Mouse (Mus musculus) gastrocnemius, adult 2 months (tissue): ENCODE data around the gene Ndufs6. TPM values are rescaled to one million over a fixed set of nuclear protein-coding genes. Genes with fewer than 3 reads are reported as not detected.

Experiments
- DNase-seq: peaks from one replicate; pipeline ENCODE4 v3.0.0; 2022
- H3K27ac ChIP-seq: fragments of 200-600 bp; 2 replicates; pipeline ENCODE4 v1.8.1; 2022; ENCODE audit warnings: mild to moderate bottlenecking
- H3K4me3 ChIP-seq: fragments of 200-600 bp; 2 replicates; pipeline ENCODE4 v1.8.1; 2022; ENCODE audit warnings: mild to moderate bottlenecking, moderate library complexity
- CTCF ChIP-seq: fragments of 200-600 bp; IDR thresholded peaks from 2 replicates; pipeline ENCODE4 v1.8.1; 2022; ENCODE audit warnings: antibody characterized with exemption, mild to moderate bottlenecking, moderate library complexity
- intact Hi-C: fragments of 180-260 bp; cut with DNase I; formaldehyde crosslinking; loops from one replicate; pipeline ENCODE4 v1.15.1; 2025
- long read RNA-seq, 2 experiments: library from polyadenylated mRNA; stranded (forward); transcript quantifications; one replicate each; pipeline ENCODE4 v2.0.0; 2021
- total RNA-seq, 2 experiments: library from RNA; stranded (reverse); gene quantifications; 2 replicates each; pipeline ENCODE4 v1.2.3; 2021

The Ndufs6 gene
- 100 to 1,000 TPM; 406 to 531 TPM for total RNA-seq
- long read RNA-seq, experiment 1, transcript Ndufs6-201 (4 exons, 568 nt) = major isoform, 150 of 173 reads
- long read RNA-seq, experiment 1, transcript Ndufs6-202 (4 exons, 534 nt) = minor isoform, 15 of 173 reads
- long read RNA-seq, experiment 1, partial matches to known transcripts = 6 of 173 reads
- long read RNA-seq, experiment 1, other reads (novel, unspliced or antisense) = 2 of 173 reads
- long read RNA-seq, experiment 2, transcript Ndufs6-202 (4 exons, 534 nt) = minor isoform, 14 of 210 reads
- long read RNA-seq, experiment 2, transcript Ndufs6-201 (4 exons, 568 nt) = major isoform, 190 of 210 reads
- long read RNA-seq, experiment 2, partial matches to known transcripts = 3 of 210 reads
- long read RNA-seq, experiment 2, other reads (novel, unspliced or antisense) = 3 of 210 reads

DNA sequence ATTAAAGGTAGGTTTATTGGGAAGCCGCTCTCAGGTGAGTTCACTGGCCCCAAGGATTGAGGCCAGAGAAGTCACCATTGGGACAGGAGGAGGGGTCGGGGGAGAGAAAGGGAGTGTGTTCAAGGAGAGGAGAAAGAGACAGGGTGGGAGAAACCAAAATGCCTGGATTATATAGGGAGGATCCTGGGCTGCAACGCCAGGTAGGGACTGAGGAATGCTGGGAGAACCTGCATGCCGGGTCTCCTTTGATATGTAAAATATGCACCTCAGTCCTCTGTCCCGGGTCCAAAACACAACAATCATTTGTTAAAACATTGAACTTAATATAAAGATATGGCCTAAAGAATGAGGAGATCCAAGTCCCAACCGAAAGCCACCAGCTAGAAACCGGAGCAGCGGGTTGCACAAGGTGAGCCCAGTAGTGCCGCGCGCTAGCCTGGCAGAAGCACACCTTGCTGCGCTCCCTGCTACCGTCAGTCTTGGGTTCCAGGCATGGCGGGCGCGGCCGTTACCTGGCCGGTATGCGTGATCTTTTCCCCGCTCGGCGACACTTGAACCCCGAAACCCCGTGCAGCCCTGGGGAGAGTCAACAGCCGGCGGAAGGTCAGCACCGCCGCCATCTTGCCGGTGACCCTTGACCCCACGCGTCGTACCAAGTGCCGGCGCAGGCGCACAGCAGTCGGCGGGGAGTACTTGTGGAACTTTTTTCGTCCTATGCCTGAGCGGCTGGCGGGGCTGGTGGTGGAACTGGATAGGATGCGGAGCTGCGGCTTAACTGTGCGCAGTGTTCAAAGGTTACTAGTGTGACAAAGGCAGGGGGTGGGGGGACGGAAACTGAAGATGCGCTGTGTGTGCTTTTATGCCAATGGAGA, at the start of gene Ndufs6, which contains the start of gene Mrpl36:
TSS of gene Ndufs6 (minus strand) at position 716 of the 872 bp plus-strand sequence.
TSS of gene Mrpl36 (plus strand) at position 687 of the 872 bp plus-strand sequence.
- no peak for TF ChIP-seq CTCF
- peak; percentile 96 for DNase-seq
- intact Hi-C loops = loop anchor here (5.0 kb wide), 1 partner anchor 274 kb away; the partner anchor contains the start of gene Clptm1l
- Histone ChIP-seq H3K4me3 (peak within 1 kb of the TSS; percentile 94), H3K27ac (peak within 1 kb of the TSS; percentile 97)

DNA sequence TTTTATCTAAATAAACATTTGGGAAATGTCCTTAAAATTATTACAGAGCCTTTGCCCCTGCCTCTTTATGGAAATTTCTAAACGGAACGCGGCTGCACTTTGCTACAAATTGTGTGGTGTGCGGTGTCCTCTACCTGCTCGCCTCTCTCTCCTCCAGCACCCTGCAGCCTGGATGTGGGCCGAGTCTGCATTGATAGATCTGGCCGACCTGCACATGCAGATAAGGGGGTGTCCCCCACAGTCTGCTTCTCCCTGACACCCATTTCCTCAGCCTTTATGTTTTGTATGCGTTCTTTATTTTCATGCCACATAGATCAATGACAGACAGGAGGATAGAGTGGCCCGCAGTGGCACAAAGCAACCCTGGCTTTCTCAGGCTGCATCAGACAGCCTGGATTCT, 49.3 kb upstream of the Ndufs6 start:
- intact Hi-C loops = no loop called here
- DNase-seq = no peak
- H3K27ac ChIP-seq = no peak overlapping the region
- no peak overlapping the region for H3K4me3 ChIP-seq
- TF ChIP-seq CTCF = no peak

DNA sequence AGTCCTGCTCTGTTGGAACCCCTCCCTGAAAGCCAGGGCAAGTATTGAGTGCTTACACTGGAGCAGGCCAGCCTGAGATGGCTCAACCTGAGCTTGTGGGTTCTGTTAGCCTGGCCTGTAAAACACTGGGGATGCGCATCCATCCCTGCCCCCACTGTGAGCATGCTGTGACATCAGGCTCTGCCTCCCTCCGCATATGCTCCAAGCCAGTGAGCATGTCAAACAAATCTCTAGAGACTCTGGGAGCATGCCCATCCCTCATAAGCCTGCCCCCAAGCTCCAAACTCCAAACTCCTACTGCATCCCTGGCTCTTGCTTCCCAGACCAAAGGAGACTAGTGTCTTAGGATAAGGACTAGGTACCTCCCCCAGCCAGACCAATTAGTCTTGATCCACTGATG, 46.3 kb upstream of the Ndufs6 start:
- intact Hi-C loops = no loop called here
- no peak overlapping the region for H3K4me3 ChIP-seq
- no peak for TF ChIP-seq CTCF
- no peak overlapping the region for H3K27ac ChIP-seq
- no peak for DNase-seq

GRCm38 (mm10) chr13:73373367-73373766, 45.0 kb upstream of the Ndufs6 start:
- no peak for TF ChIP-seq CTCF
- intact Hi-C loops = no loop called here
- H3K27ac ChIP-seq = no peak overlapping the region
- no peak for DNase-seq
- no peak overlapping the region for H3K4me3 ChIP-seq

DNA sequence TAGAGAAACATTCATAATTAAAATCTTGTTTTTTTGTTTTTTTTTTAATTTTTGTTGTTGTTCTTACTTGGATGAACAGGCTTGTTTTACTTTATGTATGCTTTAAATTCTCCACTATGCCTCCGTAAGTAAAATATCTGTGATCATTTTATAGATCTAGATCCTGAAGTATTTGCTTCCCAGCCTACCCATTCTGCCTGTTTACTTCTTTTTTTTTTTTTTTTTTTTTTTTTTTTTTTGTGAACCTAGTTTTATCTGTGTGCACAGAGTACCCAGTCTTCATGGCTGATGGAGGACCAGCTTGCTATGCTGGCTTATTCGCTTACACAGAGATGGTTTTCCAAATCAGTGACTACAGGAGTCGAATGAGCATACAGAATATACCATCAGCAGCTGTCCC, 28.8 kb upstream of the Ndufs6 start:
- no peak for DNase-seq
- intact Hi-C loops = no loop called here
- Histone ChIP-seq H3K4me3 (no peak overlapping the region), H3K27ac (no peak overlapping the region)
- no peak for TF ChIP-seq CTCF

DNA sequence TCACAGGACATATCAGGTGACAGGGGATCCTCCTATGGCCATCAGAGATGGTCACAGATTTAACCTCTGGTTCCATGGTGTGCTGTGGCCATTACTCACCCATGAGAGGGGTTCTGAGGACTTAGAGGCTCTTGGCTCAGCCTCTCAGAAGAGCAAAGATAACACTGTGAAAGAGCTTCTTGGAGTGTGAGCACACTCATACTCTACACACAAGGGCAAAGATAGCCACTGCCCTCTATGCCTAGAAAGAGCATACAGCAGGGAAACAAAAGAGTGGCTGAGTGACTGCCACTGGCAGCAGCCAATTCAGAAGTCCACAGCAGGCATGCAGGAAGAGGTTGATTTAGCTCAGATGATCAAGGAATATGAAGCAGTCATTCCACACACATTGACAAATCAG, 24.1 kb upstream of the Ndufs6 start:
- TF ChIP-seq CTCF = no peak
- Histone ChIP-seq H3K4me3 (no peak overlapping the region), H3K27ac (no peak overlapping the region)
- intact Hi-C loops = no loop called here
- no peak for DNase-seq

- peak; percentile 52 for TF ChIP-seq CTCF
- H3K27ac ChIP-seq = no peak overlapping the region
Measured at GRCm38 (mm10) chr13:73351910-73352309, 23.6 kb upstream of the Ndufs6 start.

DNA sequence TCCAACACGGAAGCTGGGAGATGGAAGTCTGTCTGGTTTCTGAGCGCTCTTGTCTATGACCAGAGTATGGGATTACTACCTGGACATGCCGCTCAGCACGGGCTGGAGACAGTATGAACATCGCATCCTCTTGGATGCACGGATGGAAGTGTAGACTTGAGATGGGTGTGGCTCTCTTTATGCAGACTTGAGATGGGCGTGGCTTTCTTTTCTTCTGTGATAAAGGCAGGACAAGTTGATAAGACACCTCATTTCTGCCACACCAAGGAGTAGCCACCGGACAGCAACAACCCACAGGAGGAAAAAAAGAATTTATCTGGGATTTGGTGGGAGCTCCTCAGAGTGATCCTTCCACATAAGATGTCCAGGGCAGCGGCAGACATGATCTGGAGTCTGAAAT, 22.4 kb upstream of the Ndufs6 start:
- DNase-seq = no peak
- intact Hi-C loops = loop anchor here (2.0 kb wide), 1 partner anchor 190 kb away; no protein-coding TSS in a partner anchor
- Histone ChIP-seq H3K4me3 (no peak overlapping the region), H3K27ac (no peak overlapping the region)
- TF ChIP-seq CTCF = no peak

More at GRCm38 (mm10) chr13:73351910-73352309, 23.6 kb upstream of the Ndufs6 start:
- no peak for DNase-seq
- no peak overlapping the region for H3K4me3 ChIP-seq
- intact Hi-C loops = loop anchor here (2.0 kb wide), 1 partner anchor 191 kb away; no protein-coding TSS in a partner anchor

GRCm38 (mm10) chr13:73347922-73348650, 19.7 kb upstream of the Ndufs6 start:
- DNase-seq = no peak
- no peak overlapping the region for H3K4me3 ChIP-seq
- no peak overlapping the region for H3K27ac ChIP-seq
- TF ChIP-seq CTCF = no peak
- intact Hi-C loops = no loop called here

- H3K27ac ChIP-seq = no peak overlapping the region
- H3K4me3 ChIP-seq = no peak overlapping the region
- DNase-seq = no peak
- TF ChIP-seq CTCF = no peak
- intact Hi-C loops = no loop called here
Measured at GRCm38 (mm10) chr13:73347171-73347570, 18.8 kb upstream of the Ndufs6 start.

GRCm38 (mm10) chr13:73346743-73347142, 18.4 kb upstream of the Ndufs6 start:
- DNase-seq = no peak
- TF ChIP-seq CTCF = no peak
- Histone ChIP-seq H3K27ac (no peak overlapping the region), H3K4me3 (no peak overlapping the region)
- intact Hi-C loops = no loop called here

GRCm38 (mm10) chr13:73346131-73346530, 17.8 kb upstream of the Ndufs6 start:
- no peak overlapping the region for H3K4me3 ChIP-seq
- DNase-seq = no peak
- no peak overlapping the region for H3K27ac ChIP-seq
- TF ChIP-seq CTCF = no peak
- intact Hi-C loops = no loop called here
